Mouse (Mus musculus): ENCODE measurements around the gene A430078G23Rik.

GRCm38 (mm10) chr8:3352715-3353114 is 500 bp upstream of the A430078G23Rik start:
- TF ChIP-seq CTCF (IDR thresholded peaks at IDR 0.05; ENCODE audit: borderline replicate concordance, insufficient read depth, low read depth, low read length) (no peak), POLR2A (IDR thresholded peaks at IDR 0.05; ENCODE audit: borderline replicate concordance, insufficient read depth, low read length) (no peak)
